Mouse (Mus musculus): ENCODE data around the gene Fignl2. TPM values are rescaled to one million over a fixed set of nuclear protein-coding genes. Genes with fewer than 3 reads are reported as not detected.
A peak's percentile ranks its signal among the peaks of the same experiment; 100 is the strongest.

Gene Fignl2
- polyA plus RNA-seq, 1 experiment from 2014 or later = 1.4 TPM

- peak overlapping the region; percentile 44 for H3K4me3 ChIP-seq
- peak overlapping the region; percentile 83 for H3K27ac ChIP-seq
- peaks cover 68% of the 10 kb centered on the region for H3K36me3 ChIP-seq
- H3K27me3 ChIP-seq (ENCODE audit: insufficient read depth, poor library complexity, severe bottlenecking) = peaks cover 78% of the 10 kb centered on the region
- DNase-seq (ENCODE audit: low spot score) = peak; percentile 59
- peaks cover 80% of the 10 kb centered on the region for H3K4me1 ChIP-seq (replicated peaks)
- 7% methylated on average over 64 of the region's 65 CpGs for WGBS
- no peaks in the 10 kb centered on the region for H3K9me3 ChIP-seq
Measured at GRCm38 (mm10) chr15:101053832-101054459, 24.4 kb downstream of the Fignl2 start.

- Histone ChIP-seq H3K9me3 (no peaks in the 10 kb centered on the region), H3K4me3 (peak overlapping the region; percentile 44), H3K4me1 (replicated peaks) (peaks cover 78% of the 10 kb centered on the region), H3K27ac (peak overlapping the region; percentile 83), H3K36me3 (peaks cover 64% of the 10 kb centered on the region), H3K27me3 (ENCODE audit: insufficient read depth, poor library complexity, severe bottlenecking) (peaks cover 84% of the 10 kb centered on the region)
- peak; percentile 66 for DNase-seq (ENCODE audit: low spot score)
- WGBS = 16% methylated on average over 120 of the region's 120 CpGs
Measured at GRCm38 (mm10) chr15:101052560-101053501, 25.5 kb downstream of the Fignl2 start.

GRCm38 (mm10) chr15:101051869-101052268, 26.5 kb downstream of the Fignl2 start:
- Histone ChIP-seq H3K4me3 (0 out of 2 replicates have a peak overlapping the region, but pooled peaks have one; percentile 44), H3K9me3 (no peaks in the 10 kb centered on the region), H3K27ac (peak overlapping the region; percentile 83), H3K36me3 (peaks cover 55% of the 10 kb centered on the region), H3K27me3 (ENCODE audit: insufficient read depth, poor library complexity, severe bottlenecking) (peaks cover 93% of the 10 kb centered on the region), H3K4me1 (replicated peaks) (peaks cover 78% of the 10 kb centered on the region)
- peak; percentile 53 for DNase-seq (ENCODE audit: low spot score)
- WGBS = 24% methylated on average over 10 of the region's 10 CpGs

GRCm38 (mm10) chr15:101048338-101048896, 29.9 kb downstream of the Fignl2 start:
- DNase-seq (ENCODE audit: low spot score) = no peak
- H3K27ac ChIP-seq = no peak overlapping the region
- peaks cover 77% of the 10 kb centered on the region for H3K4me1 ChIP-seq (replicated peaks)
- H3K27me3 ChIP-seq (ENCODE audit: insufficient read depth, poor library complexity, severe bottlenecking) = peaks cover 97% of the 10 kb centered on the region
- H3K36me3 ChIP-seq = peaks cover 35% of the 10 kb centered on the region
- no peak overlapping the region for H3K4me3 ChIP-seq
- H3K9me3 ChIP-seq = no peaks in the 10 kb centered on the region
- WGBS = 48% methylated on average over 5 of the region's 5 CpGs

- peaks cover 68% of the 10 kb centered on the region for H3K4me1 ChIP-seq (replicated peaks)
- H3K4me3 ChIP-seq = peak within 1 kb of the TSS; percentile 64
- H3K27me3 ChIP-seq (ENCODE audit: insufficient read depth, poor library complexity, severe bottlenecking) = peaks cover 93% of the 10 kb centered on the region
- H3K36me3 ChIP-seq = peaks cover 22% of the 10 kb centered on the region
- no peak for DNase-seq (ENCODE audit: low spot score)
- H3K9me3 ChIP-seq = no peaks in the 10 kb centered on the region
- under 1% methylated on average over 22 of the region's 23 CpGs for WGBS
- H3K27ac ChIP-seq = peak within 1 kb of the TSS; percentile 86
Measured at GRCm38 (mm10) chr15:101047194-101047555, 31.2 kb downstream of the Fignl2 start, which contains the start of gene Gm47841. Gene Gm47841, minus strand, starts transcription at chr15:101047397.

GRCm38 (mm10) chr15:101046527-101047193, 31.7 kb downstream of the Fignl2 start:
- H3K27me3 ChIP-seq (ENCODE audit: insufficient read depth, poor library complexity, severe bottlenecking) = peaks cover 93% of the 10 kb centered on the region
- peaks cover 63% of the 10 kb centered on the region for H3K4me1 ChIP-seq (replicated peaks)
- H3K4me3 ChIP-seq = peak overlapping the region; percentile 64
- H3K27ac ChIP-seq = peak overlapping the region; percentile 86
- under 1% methylated on average over 77 of the region's 77 CpGs for WGBS
- peaks cover 22% of the 10 kb centered on the region for H3K36me3 ChIP-seq
- no peaks in the 10 kb centered on the region for H3K9me3 ChIP-seq
- peak; percentile 72 for DNase-seq (ENCODE audit: low spot score)

- H3K4me1 ChIP-seq (replicated peaks) = peaks cover 58% of the 10 kb centered on the region
- H3K27me3 ChIP-seq (ENCODE audit: insufficient read depth, poor library complexity, severe bottlenecking) = peaks cover 92% of the 10 kb centered on the region
- peak; percentile 71 for DNase-seq (ENCODE audit: low spot score)
- H3K4me3 ChIP-seq = peak overlapping the region; percentile 64
- H3K36me3 ChIP-seq = peaks cover 22% of the 10 kb centered on the region
- H3K9me3 ChIP-seq = no peaks in the 10 kb centered on the region
- WGBS = 1% methylated on average over 43 of the region's 43 CpGs
- H3K27ac ChIP-seq = peak overlapping the region; percentile 86
Measured at GRCm38 (mm10) chr15:101046039-101046526, 32.3 kb downstream of the Fignl2 start.

GRCm38 (mm10) chr15:101044531-101044930, 33.8 kb downstream of the Fignl2 start:
- no peak overlapping the region for H3K27ac ChIP-seq
- peaks cover 22% of the 10 kb centered on the region for H3K36me3 ChIP-seq
- no peaks in the 10 kb centered on the region for H3K9me3 ChIP-seq
- WGBS = 39% methylated on average over 6 of the region's 6 CpGs
- no peak for DNase-seq (ENCODE audit: low spot score)
- H3K4me1 ChIP-seq (replicated peaks) = peaks cover 57% of the 10 kb centered on the region
- H3K4me3 ChIP-seq = no peak overlapping the region
- peaks cover 93% of the 10 kb centered on the region for H3K27me3 ChIP-seq (ENCODE audit: insufficient read depth, poor library complexity, severe bottlenecking)

GRCm38 (mm10) chr15:101042613-101043012, 35.8 kb downstream of the Fignl2 start:
- WGBS = 28% methylated on average over 6 of the region's 6 CpGs
- H3K4me1 ChIP-seq (replicated peaks) = peaks cover 46% of the 10 kb centered on the region
- peaks cover 22% of the 10 kb centered on the region for H3K36me3 ChIP-seq
- peaks cover 92% of the 10 kb centered on the region for H3K27me3 ChIP-seq (ENCODE audit: insufficient read depth, poor library complexity, severe bottlenecking)
- no peak overlapping the region for H3K4me3 ChIP-seq
- no peaks in the 10 kb centered on the region for H3K9me3 ChIP-seq
- DNase-seq (ENCODE audit: low spot score) = peak; percentile 75
- H3K27ac ChIP-seq = no peak overlapping the region

- Histone ChIP-seq H3K4me1 (replicated peaks) (peaks cover 39% of the 10 kb centered on the region), H3K36me3 (peaks cover 22% of the 10 kb centered on the region), H3K27ac (no peak overlapping the region), H3K9me3 (no peaks in the 10 kb centered on the region), H3K27me3 (ENCODE audit: insufficient read depth, poor library complexity, severe bottlenecking) (peaks cover 86% of the 10 kb centered on the region), H3K4me3 (no peak overlapping the region)
- WGBS = 67% methylated on average over 6 of the region's 6 CpGs
- DNase-seq (ENCODE audit: low spot score) = no peak
Measured at GRCm38 (mm10) chr15:101041966-101042365, 36.4 kb downstream of the Fignl2 start.

GRCm38 (mm10) chr15:101039651-101040050, 38.7 kb downstream of the Fignl2 start:
- no peak for DNase-seq (ENCODE audit: low spot score)
- Histone ChIP-seq H3K4me1 (replicated peaks) (peaks cover 19% of the 10 kb centered on the region), H3K27ac (no peak overlapping the region), H3K27me3 (ENCODE audit: insufficient read depth, poor library complexity, severe bottlenecking) (peaks cover 63% of the 10 kb centered on the region), H3K4me3 (no peak overlapping the region), H3K36me3 (peaks cover 41% of the 10 kb centered on the region), H3K9me3 (no peaks in the 10 kb centered on the region)
- WGBS = 46% methylated on average over 17 of the region's 17 CpGs

GRCm38 (mm10) chr15:101028960-101029359, 49.4 kb downstream of the Fignl2 start:
- 69% methylated on average over 2 of the region's 2 CpGs for WGBS
- Histone ChIP-seq H3K36me3 (peaks cover 10% of the 10 kb centered on the region), H3K4me1 (replicated peaks) (peaks cover 33% of the 10 kb centered on the region), H3K4me3 (no peak overlapping the region), H3K27me3 (ENCODE audit: insufficient read depth, poor library complexity, severe bottlenecking) (no peaks in the 10 kb centered on the region), H3K9me3 (no peaks in the 10 kb centered on the region), H3K27ac (no peak overlapping the region)
- DNase-seq (ENCODE audit: low spot score) = no peak
